Mouse (Mus musculus): ENCODE results near the gene Rpl10a.

Gene Rpl10a

DNA sequence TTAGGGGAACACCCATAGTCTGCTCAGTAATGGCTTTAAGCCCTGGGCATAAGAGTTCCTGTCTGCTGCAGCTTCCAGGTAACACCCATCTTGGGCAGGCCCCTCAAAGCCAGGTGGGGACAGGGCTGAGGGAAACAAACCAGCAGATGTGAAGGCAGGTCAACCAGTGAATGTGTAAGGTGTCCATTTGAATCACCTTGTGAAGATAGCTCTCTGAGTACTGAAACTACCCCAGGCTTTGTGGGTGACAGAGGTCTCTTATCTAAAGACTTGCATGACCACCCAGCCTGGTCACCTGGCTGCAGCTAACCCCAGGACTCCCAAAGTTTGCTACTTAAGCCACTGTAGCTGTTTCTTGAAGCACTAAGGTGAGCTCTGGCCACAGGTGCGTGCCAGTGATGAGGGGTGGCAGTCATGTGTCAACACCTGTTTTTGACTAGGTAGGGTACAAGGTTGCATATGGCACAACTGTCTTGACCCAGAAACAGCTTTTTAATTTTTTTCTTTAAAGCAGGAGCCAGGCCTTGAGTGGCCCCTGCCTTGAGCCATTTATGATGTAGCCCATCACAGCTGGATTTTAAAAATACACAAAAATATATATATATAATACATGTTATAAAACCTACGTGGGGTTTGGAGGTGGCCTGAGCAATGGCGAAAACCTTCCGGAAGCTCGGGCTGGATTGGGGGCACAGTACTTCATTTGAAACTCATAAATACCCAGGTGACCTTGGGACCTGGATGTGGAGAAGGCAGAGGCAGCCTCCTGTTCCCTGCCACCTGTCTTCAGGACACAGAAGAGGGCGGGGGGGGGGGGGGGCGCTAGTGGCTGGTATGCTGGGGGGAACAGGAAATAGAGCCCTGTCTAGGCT is 3.2 kb downstream of the Rpl10a start:
- no peak for DNase-seq (ENCODE audit: low read depth, low spot score)

DNA sequence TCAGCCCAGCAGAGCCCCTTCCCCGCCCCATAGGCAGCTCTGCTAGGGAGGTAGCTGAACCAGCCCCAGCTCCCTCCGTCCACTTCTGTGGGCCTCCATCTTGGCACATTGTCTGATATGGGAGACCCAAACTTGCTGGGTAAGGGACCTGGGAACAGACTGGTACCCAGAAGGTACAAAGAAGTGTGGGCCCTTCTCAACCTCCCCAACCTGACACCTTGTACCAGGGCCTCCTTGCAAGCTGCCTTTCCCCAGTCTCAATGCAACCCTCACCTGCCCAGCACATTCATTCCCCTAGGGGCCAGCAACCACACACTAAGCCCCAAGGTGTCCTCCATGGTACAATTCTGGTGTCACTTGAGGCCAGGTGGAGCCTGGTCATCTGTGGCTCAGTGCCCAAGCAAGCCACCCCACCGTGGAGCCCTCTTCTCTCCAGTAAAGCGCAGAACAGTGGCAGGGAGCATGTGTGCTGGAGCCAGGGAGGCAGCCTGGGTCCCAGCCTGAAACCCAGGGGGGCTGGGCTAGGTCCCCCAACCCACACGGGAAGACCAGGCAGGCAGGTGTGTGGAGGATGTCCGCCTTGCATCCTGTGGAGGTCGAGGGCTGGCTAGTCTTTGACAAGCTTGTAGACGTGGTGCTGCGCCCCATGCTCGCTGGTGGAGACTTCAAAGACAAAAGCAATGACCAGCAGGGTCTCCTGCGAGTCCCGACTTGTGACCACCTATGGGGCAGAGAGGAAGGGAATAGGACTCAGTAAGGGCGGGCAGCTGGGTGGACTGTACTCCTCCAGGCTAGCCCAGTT is 4.0 kb downstream of the Rpl10a start:
- no peak for DNase-seq (ENCODE audit: low read depth, low spot score)

GRCm38 (mm10) chr17:28332915-28333546 is 4.8 kb downstream of the Rpl10a start:
- no peak for DNase-seq (ENCODE audit: low read depth, low spot score)

DNA sequence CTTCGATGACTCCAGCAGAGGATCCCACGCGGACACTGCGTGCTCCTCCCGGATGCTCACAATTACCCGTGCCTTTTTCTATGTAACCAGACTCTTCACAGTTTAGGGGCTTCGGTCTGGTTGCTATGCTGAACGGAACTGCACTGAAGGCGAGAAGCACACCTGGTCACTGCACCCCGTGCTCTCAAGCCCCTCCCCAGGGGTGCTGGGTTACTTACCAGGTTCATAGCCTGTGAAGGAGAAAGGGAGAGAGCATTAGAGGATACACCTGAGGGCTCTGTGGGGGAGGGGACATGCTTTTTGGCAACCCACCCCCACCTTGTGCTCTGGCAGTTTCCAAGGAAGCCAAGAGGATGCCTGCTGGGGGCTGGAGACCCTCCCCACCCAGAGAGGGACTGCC is 7.0 kb downstream of the Rpl10a start:
- DNase-seq (ENCODE audit: low read depth, low spot score): no peak

GRCm38 (mm10) chr17:28337547-28337946 is 9.3 kb downstream of the Rpl10a start:
- no peak for DNase-seq (ENCODE audit: low read depth, low spot score)

GRCm38 (mm10) chr17:28340578-28340977 is 12.3 kb downstream of the Rpl10a start:
- no peak for DNase-seq (ENCODE audit: low read depth, low spot score)

- DNase-seq (ENCODE audit: low read depth, low spot score): peak; percentile 52
Measured at GRCm38 (mm10) chr17:28341091-28341490, 12.8 kb downstream of the Rpl10a start.

DNA sequence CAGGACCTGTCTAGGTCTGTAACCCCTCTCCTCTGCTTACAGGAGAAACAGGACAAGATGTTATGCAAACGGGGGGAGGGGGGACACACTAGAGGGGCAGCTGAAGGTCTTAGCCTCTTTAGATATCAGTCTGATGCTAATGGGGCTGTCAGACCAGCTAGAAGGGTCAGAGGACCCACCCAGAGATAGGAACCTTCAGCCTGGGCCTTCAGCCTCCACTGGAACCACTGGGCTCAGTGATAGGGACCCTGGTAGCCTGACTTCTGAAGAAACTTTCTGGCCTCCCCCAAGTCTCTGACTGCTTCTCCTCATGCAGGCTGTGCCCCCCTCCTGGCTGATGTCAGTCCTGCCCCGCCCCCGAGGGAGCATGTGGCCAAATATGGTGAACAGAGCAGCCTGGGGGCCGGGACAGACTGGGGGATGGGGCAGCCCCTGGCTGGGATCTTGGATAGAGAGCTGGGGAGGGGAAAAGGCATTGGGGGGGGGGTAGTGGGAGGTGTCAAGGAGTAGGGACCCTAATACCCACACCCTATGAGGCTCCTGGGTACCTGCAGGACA is 15.9 kb downstream of the Rpl10a start:
- no peak for DNase-seq (ENCODE audit: low read depth, low spot score)

DNA sequence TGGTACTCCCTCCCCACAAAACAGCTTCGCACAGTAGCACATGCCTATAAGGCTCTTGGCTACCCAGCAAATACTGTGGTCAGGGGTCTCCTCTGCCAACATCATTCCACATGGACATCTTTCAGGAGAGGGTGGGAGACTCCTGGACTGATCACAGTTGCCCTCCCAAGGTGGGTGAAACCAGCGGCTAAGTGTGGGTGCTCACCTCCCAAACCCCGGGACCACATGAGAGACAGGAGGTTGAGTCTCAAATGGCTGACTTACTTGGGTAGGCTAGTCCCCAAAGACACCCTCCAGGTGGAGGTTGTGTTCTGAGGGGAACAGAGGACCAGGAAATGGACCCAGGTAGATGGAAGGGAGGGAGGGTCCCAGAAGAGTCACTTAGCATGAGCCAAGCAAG is 16.4 kb downstream of the Rpl10a start:
- DNase-seq (ENCODE audit: low read depth, low spot score): no peak

DNA sequence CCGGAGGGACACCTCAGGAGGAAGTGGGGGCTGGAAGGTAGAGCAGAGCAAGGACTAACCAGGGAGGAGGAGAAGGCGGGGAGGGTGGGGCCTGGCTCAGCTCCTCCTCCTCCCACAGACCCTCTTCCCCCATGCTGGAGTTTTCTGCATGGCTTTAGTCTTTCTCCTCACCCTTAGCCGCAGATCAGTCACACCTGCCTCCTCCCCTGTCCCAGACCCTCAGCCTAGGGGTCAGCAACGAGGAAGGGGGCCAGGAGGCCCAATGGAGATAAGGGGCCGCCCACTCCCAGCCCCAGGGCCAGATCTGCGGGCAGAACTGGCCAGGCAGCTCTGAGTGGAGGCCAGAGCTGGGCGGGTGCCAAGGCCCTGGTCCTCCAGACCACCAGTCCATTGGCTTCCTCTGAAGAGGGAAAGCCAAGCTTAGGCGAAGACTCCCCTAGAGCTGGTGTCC is 17.0 kb downstream of the Rpl10a start:
- DNase-seq (ENCODE audit: low read depth, low spot score): no peak

DNA sequence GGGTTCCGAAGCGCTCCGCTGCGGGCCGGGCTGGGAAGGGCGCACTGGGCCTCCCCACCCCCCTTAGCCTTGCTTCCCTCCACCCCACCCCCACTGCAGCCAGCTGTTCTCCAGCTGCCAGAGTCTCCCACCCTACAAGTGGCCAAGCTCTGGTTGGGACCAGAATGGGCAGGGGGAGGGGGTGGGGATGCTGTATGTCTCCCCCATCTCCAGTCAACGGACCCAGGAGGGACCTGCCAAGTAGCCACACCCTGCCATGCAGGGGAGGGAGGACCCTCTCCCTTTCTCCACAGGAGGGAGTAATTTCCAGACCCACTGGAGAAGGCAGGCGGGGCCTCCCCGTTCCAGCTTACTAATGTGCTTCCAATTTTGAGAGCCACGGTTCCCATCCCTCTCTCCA is 17.6 kb downstream of the Rpl10a start:
- no peak for DNase-seq (ENCODE audit: low read depth, low spot score)

GRCm38 (mm10) chr17:28347327-28347726 is 19.1 kb downstream of the Rpl10a start:
- no peak for DNase-seq (ENCODE audit: low read depth, low spot score)

DNA sequence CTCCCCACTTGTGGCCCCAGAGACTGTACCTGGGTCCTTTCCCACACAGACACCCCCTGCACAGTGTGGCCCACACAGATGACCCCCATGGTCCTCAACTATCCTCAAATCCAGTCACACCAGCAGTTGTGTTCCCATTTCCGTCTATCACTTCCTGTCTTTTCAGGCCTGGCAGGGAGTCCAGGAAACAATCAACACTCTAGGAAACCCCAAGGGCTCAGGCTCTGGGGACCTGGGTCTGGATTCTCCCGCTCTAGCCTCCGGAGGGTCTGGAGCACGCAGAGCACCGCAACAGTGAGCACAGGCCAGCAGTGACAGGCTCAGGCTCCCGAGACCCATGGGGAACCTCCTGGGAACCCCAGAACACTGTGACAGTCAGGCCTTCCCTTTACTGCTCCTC is 19.9 kb downstream of the Rpl10a start:
- no peak for DNase-seq (ENCODE audit: low read depth, low spot score)

GRCm38 (mm10) chr17:28349264-28349880 is 21.1 kb downstream of the Rpl10a start:
- no peak for DNase-seq (ENCODE audit: low read depth, low spot score)

DNA sequence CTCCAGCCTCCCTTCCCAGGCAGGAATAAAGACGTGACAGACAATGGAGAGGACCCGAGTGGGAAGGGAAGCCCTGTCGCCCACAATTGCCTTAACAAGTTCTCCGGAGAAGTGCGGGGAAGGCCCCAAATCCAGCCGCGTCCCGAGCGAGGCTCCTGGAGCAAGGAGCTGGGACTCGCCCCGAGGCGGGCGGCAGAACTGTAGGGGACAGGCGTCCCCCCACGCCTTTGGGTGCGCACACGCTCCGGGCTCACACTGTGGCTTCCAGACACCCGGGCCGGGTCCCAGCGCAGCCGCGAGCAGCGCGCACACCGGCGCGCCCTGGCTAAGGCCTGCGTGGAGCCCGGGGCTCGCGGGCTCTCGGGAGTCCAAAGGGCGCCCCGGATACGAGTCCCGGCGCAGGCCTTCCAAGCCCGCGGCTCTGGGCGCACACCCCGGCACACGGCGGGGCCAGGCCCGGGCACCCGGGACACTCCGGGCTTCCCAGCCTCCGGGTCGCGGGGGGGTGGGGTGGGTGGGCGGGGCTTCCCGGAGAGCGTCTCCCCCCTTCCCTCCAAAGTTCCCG is 21.7 kb downstream of the Rpl10a start:
- DNase-seq (ENCODE audit: low read depth, low spot score): no peak

- DNase-seq (ENCODE audit: low read depth, low spot score): no peak
Measured at GRCm38 (mm10) chr17:28350466-28351352, 22.4 kb downstream of the Rpl10a start, which contains the start of gene Tead3. Tead3 (minus strand) TSS chr17:28350817.

- DNase-seq (ENCODE audit: low read depth, low spot score): no peak
Measured at GRCm38 (mm10) chr17:28351353-28351890, 23.2 kb downstream of the Rpl10a start.

DNA sequence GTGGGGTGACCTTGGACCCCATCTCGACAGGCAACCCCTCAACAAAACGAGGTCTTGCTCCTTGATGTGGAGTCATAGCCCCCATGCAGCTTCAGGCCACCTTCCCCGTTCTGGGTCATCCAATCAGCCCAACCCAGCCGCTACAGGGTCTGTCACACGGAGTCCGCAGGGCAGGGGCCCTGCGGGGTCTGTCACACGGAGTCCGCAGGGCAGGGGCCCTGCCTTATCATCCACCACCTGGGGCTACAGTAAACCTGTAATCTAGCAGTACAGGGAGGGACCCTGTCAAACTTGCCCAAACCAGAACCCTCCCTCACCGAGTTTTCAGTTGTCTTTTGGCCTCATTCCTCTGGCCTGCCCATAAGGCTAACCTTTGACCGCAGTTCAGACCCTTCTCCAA is 23.7 kb downstream of the Rpl10a start:
- no peak for DNase-seq (ENCODE audit: low read depth, low spot score)

- DNase-seq (ENCODE audit: low read depth, low spot score): no peak
Measured at GRCm38 (mm10) chr17:28355871-28356270, 27.6 kb downstream of the Rpl10a start.

Measured in brain, adult 2 months (tissue).